Comparison of ENCODE assay signal across 27 mouse cellular contexts in genomic region chr11:70674014-70674413, GRCm38 (mm10). TPM values are rescaled to one million over a fixed set of nuclear protein-coding genes. Genes with fewer than 3 reads are reported as not detected.
DNase-seq lines count a peak whose midpoint lies in the region; ATAC-seq lines count a peak whose summit lies in the region.
"Had no signal": no experiment of that assay in that cellular context is flagged by ENCODE, and none has a peak within 500 bp of the region (broad histone marks: within the 10 kb centered on the region; RNA-seq: fewer than 3 reads in every experiment).

No protein-coding gene starts in this region.

- no peak overlapping the region for H3K4me3 ChIP-seq in heart, embryonic 13.5 days
- no peak overlapping the region for H3K4me3 ChIP-seq in midbrain, embryonic 13.5 days (replicated peaks)
- no peak overlapping the region for H3K4me3 ChIP-seq in midbrain, embryonic 16.5 days (ENCODE audit: low read depth, low read length)
- H3K4me3 ChIP-seq in kidney, embryonic 14.5 days (ENCODE audit: low read length): no peak overlapping the region
- H3K4me3 ChIP-seq: embryonic facial prominence, embryonic 10.5 days; embryonic facial prominence, embryonic 15.5 days; forebrain, embryonic 13.5 days; heart, adult 2 months; kidney, embryonic 15.5 days; limb, embryonic 15.5 days; neural tube, embryonic 13.5 days had no signal

- DNase-seq in cerebellum, adult 9-11 months: peak; percentile 36
- DNase-seq in cerebellum, adult 8-10 months: no peak
- DNase-seq in heart, postnatal 10 days: no peak
- DNase-seq: adrenal gland, postnatal 14 days; cerebellum, adult 18-20 months; gastrocnemius, postnatal 36 days; heart, adult 2 months; kidney, adult 11 months; left cerebral cortex, postnatal 4 days; lung, adult 2 months; lung, postnatal 10 days; thymus, adult 2 months; thymus, postnatal 36 days had no signal

- ATAC-seq in heart, embryonic 13.5 days (ENCODE audit: extremely low read depth, insufficient number of reproducible peaks, low FRiP score, low TSS enrichment): no peak
- no peak for ATAC-seq in midbrain, embryonic 13.5 days
- no peak for ATAC-seq in midbrain, embryonic 16.5 days
- ATAC-seq in kidney, embryonic 14.5 days (ENCODE audit: low FRiP score, low TSS enrichment): no peak
- ATAC-seq: forebrain, embryonic 13.5 days; inflammation-experienced regulatory T-cells, adult 6 months; Patski had no signal

- peak overlapping the region; percentile 14; the same call in 1 of the 2 replicates for H3K9ac ChIP-seq in heart, embryonic 13.5 days
- H3K9ac ChIP-seq in midbrain, embryonic 13.5 days (replicated peaks): peak overlapping the region; percentile 41; the same call in 1 of the 2 replicates
- H3K9ac ChIP-seq in midbrain, embryonic 16.5 days (ENCODE audit: low read depth, low read length): no peak overlapping the region
- no peak overlapping the region for H3K9ac ChIP-seq in kidney, embryonic 14.5 days (ENCODE audit: low read depth, low read length)
- H3K9ac ChIP-seq: embryonic facial prominence, embryonic 15.5 days; forebrain, embryonic 13.5 days; hindbrain, embryonic 14.5 days; kidney, embryonic 15.5 days; limb, embryonic 15.5 days; liver, embryonic 14.5 days; neural tube, embryonic 13.5 days had no signal

- no peak overlapping the region for H3K4me2 ChIP-seq in heart, embryonic 13.5 days
- H3K4me2 ChIP-seq in midbrain, embryonic 13.5 days (replicated peaks): no peak overlapping the region
- no peak overlapping the region for H3K4me2 ChIP-seq in midbrain, embryonic 16.5 days (ENCODE audit: low read length)
- H3K4me2 ChIP-seq in kidney, embryonic 14.5 days (replicated peaks; ENCODE audit: low read depth, low read length): no peak overlapping the region
- H3K4me2 ChIP-seq: embryonic facial prominence, embryonic 15.5 days; forebrain, embryonic 13.5 days; hindbrain, embryonic 14.5 days; kidney, embryonic 15.5 days; limb, embryonic 15.5 days; neural tube, embryonic 13.5 days had no signal

- H3K27ac ChIP-seq in heart, embryonic 13.5 days (replicated peaks): no peak overlapping the region
- no peak overlapping the region for H3K27ac ChIP-seq in midbrain, embryonic 13.5 days
- H3K27ac ChIP-seq in midbrain, embryonic 16.5 days (ENCODE audit: low read length): no peak overlapping the region
- no peak overlapping the region for H3K27ac ChIP-seq in kidney, embryonic 14.5 days (ENCODE audit: low read depth, low read length)
- H3K27ac ChIP-seq: embryonic facial prominence, embryonic 10.5 days; embryonic facial prominence, embryonic 15.5 days; forebrain, embryonic 13.5 days; heart, adult 2 months; hindbrain, embryonic 14.5 days; kidney, embryonic 15.5 days; limb, embryonic 15.5 days; liver, embryonic 14.5 days; neural tube, embryonic 13.5 days had no signal

- 77% methylated on average over 6 of the region's 6 CpGs for WGBS in heart, embryonic 13.5 days
- WGBS in midbrain, embryonic 13.5 days: 55% methylated on average over 6 of the region's 6 CpGs
- 49% methylated on average over 6 of the region's 6 CpGs for WGBS in midbrain, embryonic 16.5 days
- 79% methylated on average over 6 of the region's 6 CpGs for WGBS in kidney, embryonic 14.5 days

- peaks cover 70% of the 10 kb centered on the region for H3K36me3 ChIP-seq in heart, embryonic 13.5 days
- H3K36me3 ChIP-seq in midbrain, embryonic 13.5 days: peaks cover 56% of the 10 kb centered on the region
- peaks cover 12% of the 10 kb centered on the region for H3K36me3 ChIP-seq in midbrain, embryonic 16.5 days (ENCODE audit: control insufficient read depth, insufficient read depth, low read length)
- H3K36me3 ChIP-seq in kidney, embryonic 14.5 days (ENCODE audit: control insufficient read depth, insufficient read depth, low read length): peaks cover 32% of the 10 kb centered on the region

- H3K9me3 ChIP-seq in heart, embryonic 13.5 days: no peaks in the 10 kb centered on the region
- H3K9me3 ChIP-seq in midbrain, embryonic 13.5 days: no peaks in the 10 kb centered on the region
- no peaks in the 10 kb centered on the region for H3K9me3 ChIP-seq in midbrain, embryonic 16.5 days (replicated peaks; ENCODE audit: control insufficient read depth, low read length, poor library complexity, severe bottlenecking)
- H3K9me3 ChIP-seq in kidney, embryonic 14.5 days (ENCODE audit: control insufficient read depth, low read length): no peaks in the 10 kb centered on the region
- H3K9me3 ChIP-seq: embryonic facial prominence, embryonic 10.5 days; embryonic facial prominence, embryonic 15.5 days; forebrain, embryonic 13.5 days; kidney, embryonic 15.5 days; limb, embryonic 15.5 days; neural tube, embryonic 13.5 days had no signal

- intact Hi-C loops in heart, postnatal 10 days (cut with DNase I): no loop called here

- H3K27me3 ChIP-seq in heart, embryonic 13.5 days (replicated peaks): no peaks in the 10 kb centered on the region
- H3K27me3 ChIP-seq in midbrain, embryonic 13.5 days: no peaks in the 10 kb centered on the region
- H3K27me3 ChIP-seq in midbrain, embryonic 16.5 days (ENCODE audit: control insufficient read depth, insufficient read depth, low read depth, low read length): no peaks in the 10 kb centered on the region
- H3K27me3 ChIP-seq in kidney, embryonic 14.5 days (ENCODE audit: control insufficient read depth, insufficient read depth, low read length): no peaks in the 10 kb centered on the region
- H3K27me3 ChIP-seq: embryonic facial prominence, embryonic 15.5 days; forebrain, embryonic 13.5 days; kidney, embryonic 15.5 days; limb, embryonic 15.5 days; neural tube, embryonic 13.5 days; Patski had no signal

- peaks cover 28% of the 10 kb centered on the region for H3K4me1 ChIP-seq in heart, embryonic 13.5 days
- H3K4me1 ChIP-seq in midbrain, embryonic 13.5 days (replicated peaks): peaks cover 20% of the 10 kb centered on the region
- H3K4me1 ChIP-seq in midbrain, embryonic 16.5 days (ENCODE audit: control insufficient read depth, insufficient read depth, low read length): peaks cover 12% of the 10 kb centered on the region
- H3K4me1 ChIP-seq in kidney, embryonic 14.5 days (ENCODE audit: control insufficient read depth, insufficient read depth, low read length): peaks cover 10% of the 10 kb centered on the region

RNA-seq across cellular contexts. Expression of gene Spag7, which starts 4.8 kb away (rescaled TPM):
- 175 and 206 TPM in 2 replicates for polyA plus RNA-seq in heart, embryonic 13.5 days (2015; fragmentation: Nextera tagmentation; extraction: Ambion mirVana)
- 10 to 100 TPM; 86.0 to 88.2 TPM for total RNA-seq in heart, postnatal 10 days (2021)
- 180 and 181 TPM in 2 replicates for polyA plus RNA-seq in midbrain, embryonic 13.5 days (2015; fragmentation: Nextera tagmentation; extraction: Ambion mirVana)
- 151 and 157 TPM in 2 replicates for polyA plus RNA-seq in midbrain, embryonic 16.5 days (2015; fragmentation: Nextera tagmentation; extraction: Ambion mirVana)
- 177 and 230 TPM in 2 replicates for polyA plus RNA-seq in kidney, embryonic 14.5 days (2014; fragmentation: Nextera tagmentation; extraction: Ambion mirVana)

RNA-seq across cellular contexts. Expression of gene Camta2, which starts 13.9 kb away (rescaled TPM):
- 10.1 and 12.0 TPM in 2 replicates for polyA plus RNA-seq in heart, embryonic 13.5 days (2015; fragmentation: Nextera tagmentation; extraction: Ambion mirVana)
- 10 to 100 TPM; 31.2 to 32.8 TPM for total RNA-seq in heart, postnatal 10 days (2021)
- 15.3 and 16.4 TPM in 2 replicates for polyA plus RNA-seq in midbrain, embryonic 13.5 days (2015; fragmentation: Nextera tagmentation; extraction: Ambion mirVana)
- polyA plus RNA-seq in midbrain, embryonic 16.5 days (2015; fragmentation: Nextera tagmentation; extraction: Ambion mirVana): 22.1 and 22.4 TPM in 2 replicates
- 10.8 and 16.1 TPM in 2 replicates for polyA plus RNA-seq in kidney, embryonic 14.5 days (2014; fragmentation: Nextera tagmentation; extraction: Ambion mirVana)

RNA-seq across cellular contexts. Expression of gene Eno3, which starts 17.0 kb away (rescaled TPM):
- 273 and 322 TPM in 2 replicates for polyA plus RNA-seq in heart, embryonic 13.5 days (2015; fragmentation: Nextera tagmentation; extraction: Ambion mirVana)
- total RNA-seq in heart, postnatal 10 days (2021): 1,000 to 10,000 TPM; 1,599 to 1,711 TPM
- 8.0 and 9.5 TPM in 2 replicates for polyA plus RNA-seq in midbrain, embryonic 13.5 days (2015; fragmentation: Nextera tagmentation; extraction: Ambion mirVana)
- 6.0 and 8.1 TPM in 2 replicates for polyA plus RNA-seq in midbrain, embryonic 16.5 days (2015; fragmentation: Nextera tagmentation; extraction: Ambion mirVana)
- 22.4 and 26.8 TPM in 2 replicates for polyA plus RNA-seq in kidney, embryonic 14.5 days (2014; fragmentation: Nextera tagmentation; extraction: Ambion mirVana)

RNA-seq across cellular contexts. Expression of gene Pfn1, which starts 19.6 kb away (rescaled TPM):
- 1,587 and 1,588 TPM in 2 replicates for polyA plus RNA-seq in heart, embryonic 13.5 days (2015; fragmentation: Nextera tagmentation; extraction: Ambion mirVana)
- 100 to 1,000 TPM; 456 to 499 TPM for total RNA-seq in heart, postnatal 10 days (2021)
- polyA plus RNA-seq in midbrain, embryonic 13.5 days (2015; fragmentation: Nextera tagmentation; extraction: Ambion mirVana): 785 and 825 TPM in 2 replicates
- 617 and 632 TPM in 2 replicates for polyA plus RNA-seq in midbrain, embryonic 16.5 days (2015; fragmentation: Nextera tagmentation; extraction: Ambion mirVana)
- polyA plus RNA-seq in kidney, embryonic 14.5 days (2014; fragmentation: Nextera tagmentation; extraction: Ambion mirVana): 1,900 and 2,186 TPM in 2 replicates

RNA-seq across cellular contexts. Expression of gene Inca1, which starts 25.9 kb away (rescaled TPM):
- polyA plus RNA-seq in heart, embryonic 13.5 days (2015; fragmentation: Nextera tagmentation; extraction: Ambion mirVana): 1.8 and 2.0 TPM in 2 replicates
- total RNA-seq in heart, postnatal 10 days (2021): 1 to 10 TPM; 2.6 to 3.0 TPM
- 0.94 and 1.8 TPM in 2 replicates for polyA plus RNA-seq in midbrain, embryonic 13.5 days (2015; fragmentation: Nextera tagmentation; extraction: Ambion mirVana)
- 1.2 and 1.5 TPM in 2 replicates for polyA plus RNA-seq in midbrain, embryonic 16.5 days (2015; fragmentation: Nextera tagmentation; extraction: Ambion mirVana)
- 1.3 and 2.1 TPM in 2 replicates for polyA plus RNA-seq in kidney, embryonic 14.5 days (2014; fragmentation: Nextera tagmentation; extraction: Ambion mirVana)

Comparison
In these comparisons a context has a peak if more than half of its experiments do, and no peak if none do; other contexts are left out.
1. H3K9ac ChIP-seq: peak in heart, embryonic 13.5 days (single experiment) and midbrain, embryonic 13.5 days (single experiment); none in midbrain, embryonic 16.5 days (single experiment) and kidney, embryonic 14.5 days (single experiment).